8 mouse cellular contexts compared by ENCODE assay signal in the genomic region with DNA sequence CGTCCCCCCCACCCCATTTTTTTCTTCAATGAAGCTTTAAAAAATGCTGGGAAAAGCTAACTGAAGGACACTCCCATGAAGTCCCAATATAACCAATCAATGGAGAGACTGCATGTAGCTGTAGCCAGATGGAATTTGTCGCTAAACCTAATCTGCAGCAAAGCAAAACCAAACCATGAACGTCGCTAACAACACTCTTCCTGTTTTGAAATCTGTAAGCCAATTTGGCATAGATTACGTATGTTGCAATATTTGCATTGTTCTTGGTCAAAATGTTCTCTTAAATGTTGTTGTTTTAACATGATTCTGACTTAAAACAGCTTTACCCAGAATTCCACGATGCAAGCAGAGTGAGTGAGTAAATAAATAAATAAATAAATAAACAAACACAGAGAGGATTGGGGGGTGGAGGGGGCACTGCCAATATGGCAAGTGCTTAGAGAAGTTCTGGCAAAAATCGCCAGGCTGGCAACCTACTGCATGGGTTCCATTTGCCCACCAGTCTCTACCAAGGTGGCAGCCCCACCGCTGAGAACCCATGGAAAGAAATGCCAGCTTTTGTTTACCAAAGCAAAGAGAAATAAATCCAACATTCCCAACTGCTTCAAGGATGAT.
DNase-seq lines count a peak whose midpoint lies in the region; ATAC-seq and TF ChIP-seq lines count a peak whose summit lies in the region.

No protein-coding gene starts in this region.

- peak; percentile 21; the same call in 1 of the 2 replicates for ATAC-seq in cerebellum, adult (ENCODE audit: insufficient number of reproducible peaks, low FRiP score, low TSS enrichment)
- ATAC-seq in forebrain, postnatal 0 days: peak; percentile 81
- peak; percentile 57; the same call in 1 of the 2 replicates for ATAC-seq in limb, embryonic 11.5 days (ENCODE audit: insufficient number of reproducible peaks, low FRiP score, low TSS enrichment, low read depth)

- H3K27me3 ChIP-seq in forebrain, postnatal 0 days (ENCODE audit: insufficient read depth, low read length): no peaks in the 10 kb centered on the region
- no peaks in the 10 kb centered on the region for H3K27me3 ChIP-seq in limb, embryonic 11.5 days (ENCODE audit: control insufficient read depth, insufficient read depth, low read length)

- DNase-seq in embryo, embryonic 10 days (ENCODE audit: low spot score): peak; percentile 45
- DNase-seq in embryo, embryonic 9.5 days (ENCODE audit: extremely low spot score): no peak
- DNase-seq in forebrain, postnatal 0 days: peak; percentile 62
- no peak for DNase-seq in limb, embryonic 11.5 days (ENCODE audit: low spot score)
- DNase-seq in naive thymus-derived CD4-positive, alpha-beta T cell, adult 2 months (ENCODE audit: low read depth): peak; percentile 1
- DNase-seq in urinary bladder, postnatal 4 days (ENCODE audit: low spot score in 2 of 2): no peak
- DNase-seq in adrenal gland, postnatal 10 days: no peak

- H3K9ac ChIP-seq in forebrain, postnatal 0 days: peak overlapping the region; percentile 45
- H3K9ac ChIP-seq in limb, embryonic 11.5 days (ENCODE audit: low read length): no peak overlapping the region; the same call in 1 of the 2 replicates

- no peak for TF ChIP-seq CTCF in forebrain, postnatal 0 days (IDR thresholded peaks at IDR 0.05; ENCODE audit: low read depth)

- peak overlapping the region; percentile 35 for H3K4me3 ChIP-seq in forebrain, postnatal 0 days (ENCODE audit: low read depth, low read length)
- no peak overlapping the region; the same call in 1 of the 2 replicates for H3K4me3 ChIP-seq in limb, embryonic 11.5 days (ENCODE audit: low read depth, low read length)

- H3K27ac ChIP-seq in forebrain, postnatal 0 days (ENCODE audit: low read depth, low read length): peak overlapping the region; percentile 79
- H3K27ac ChIP-seq in limb, embryonic 11.5 days (replicated peaks; ENCODE audit: low read depth, low read length): no peak overlapping the region

- no peaks in the 10 kb centered on the region for H3K36me3 ChIP-seq in forebrain, postnatal 0 days (ENCODE audit: insufficient read depth)
- H3K36me3 ChIP-seq in limb, embryonic 11.5 days (ENCODE audit: control insufficient read depth, insufficient read depth, low read length): no peaks in the 10 kb centered on the region

- no peaks in the 10 kb centered on the region for H3K9me3 ChIP-seq in forebrain, postnatal 0 days (ENCODE audit: low read length)
- H3K9me3 ChIP-seq in limb, embryonic 11.5 days (ENCODE audit: control insufficient read depth, low read length): no peaks in the 10 kb centered on the region

- H3K4me1 ChIP-seq in forebrain, postnatal 0 days (ENCODE audit: insufficient read depth): peaks cover 36% of the 10 kb centered on the region
- peaks cover 5% of the 10 kb centered on the region; the same call in 1 of the 2 replicates for H3K4me1 ChIP-seq in limb, embryonic 11.5 days (ENCODE audit: control insufficient read depth, insufficient read depth, low read length)

- WGBS in forebrain, postnatal 0 days: 4% methylated on average over 8 of the region's 8 CpGs
- 55% methylated on average over 8 of the region's 8 CpGs for WGBS in limb, embryonic 11.5 days

- H3K4me2 ChIP-seq in forebrain, postnatal 0 days (ENCODE audit: low read depth): peak overlapping the region; percentile 58
- H3K4me2 ChIP-seq in limb, embryonic 11.5 days (ENCODE audit: low read depth, severe bottlenecking): peak overlapping the region; percentile 25; the same call in 1 of the 2 replicates

Comparison
In these comparisons a context has a peak if more than half of its experiments do, and no peak if none do; other contexts are left out.
1. DNase-seq: peak in embryo, embryonic 10 days (single experiment), forebrain, postnatal 0 days (single experiment) and naive thymus-derived CD4-positive, alpha-beta T cell, adult 2 months (single experiment); none in embryo, embryonic 9.5 days (single experiment), limb, embryonic 11.5 days (single experiment), urinary bladder, postnatal 4 days (0 of 2) and adrenal gland, postnatal 10 days (single experiment).
2. ATAC-seq: peak in every context shown above with its lines; median percentile 81 in forebrain, postnatal 0 days; 57 in limb, embryonic 11.5 days; 21 in cerebellum, adult.